Mouse (Mus musculus) lung, postnatal 0 days (tissue): ENCODE measurements around the gene Atp5b.

Experiments used
- CTCF ChIP-seq: IDR thresholded peaks from 2 replicates; pipeline ENCODE4 v1.5.1; 2016; ENCODE audit warnings: antibody characterized with exemption, mild to moderate bottlenecking
- EP300 ChIP-seq: IDR thresholded peaks from 2 replicates; pipeline ENCODE4 v1.6.1; 2016; ENCODE audit warnings: antibody characterized with exemption, mild to moderate bottlenecking, control low read depth

DNA sequence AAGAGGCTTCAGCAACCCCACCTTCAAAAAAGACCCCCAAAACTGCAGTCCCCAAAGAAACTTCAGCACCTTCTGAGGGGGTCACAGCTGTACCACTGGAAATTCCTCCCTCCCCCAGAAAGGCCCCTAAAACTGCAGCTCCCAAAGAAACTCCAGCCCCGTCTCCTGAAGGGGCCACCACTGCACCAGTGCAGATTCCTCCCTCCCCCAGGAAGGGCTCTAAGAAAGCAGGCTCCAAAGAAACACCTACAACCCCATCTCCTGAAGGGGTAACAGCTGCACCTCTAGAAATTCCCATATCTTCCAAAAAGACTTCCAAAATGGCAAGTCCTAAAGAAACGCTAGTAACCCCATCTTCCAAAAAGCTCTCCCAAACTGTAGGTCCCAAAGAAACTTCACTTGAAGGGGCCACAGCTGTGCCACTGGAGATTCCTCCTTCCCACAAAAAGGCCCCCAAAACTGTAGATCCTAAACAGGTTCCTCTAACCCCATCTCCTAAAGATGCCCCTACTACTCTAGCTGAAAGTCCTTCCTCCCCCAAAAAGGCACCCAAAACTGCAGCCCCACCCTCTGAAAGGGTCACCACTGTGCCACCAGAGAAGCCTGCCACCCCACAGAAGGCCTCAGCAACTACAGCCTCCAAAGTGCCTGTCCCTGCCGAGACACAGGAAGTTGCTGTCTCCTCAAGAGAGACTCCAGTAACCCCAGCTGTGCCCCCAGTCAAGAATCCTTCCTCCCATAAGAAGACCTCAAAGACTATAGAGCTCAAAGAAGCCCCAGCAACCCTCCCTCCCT, 39.8 kb upstream of the Atp5b start:
- TF ChIP-seq EP300 (no peak), CTCF (no peak)
